Mouse (Mus musculus): ENCODE results near the gene Agxt2.

The Agxt2 gene

DNA sequence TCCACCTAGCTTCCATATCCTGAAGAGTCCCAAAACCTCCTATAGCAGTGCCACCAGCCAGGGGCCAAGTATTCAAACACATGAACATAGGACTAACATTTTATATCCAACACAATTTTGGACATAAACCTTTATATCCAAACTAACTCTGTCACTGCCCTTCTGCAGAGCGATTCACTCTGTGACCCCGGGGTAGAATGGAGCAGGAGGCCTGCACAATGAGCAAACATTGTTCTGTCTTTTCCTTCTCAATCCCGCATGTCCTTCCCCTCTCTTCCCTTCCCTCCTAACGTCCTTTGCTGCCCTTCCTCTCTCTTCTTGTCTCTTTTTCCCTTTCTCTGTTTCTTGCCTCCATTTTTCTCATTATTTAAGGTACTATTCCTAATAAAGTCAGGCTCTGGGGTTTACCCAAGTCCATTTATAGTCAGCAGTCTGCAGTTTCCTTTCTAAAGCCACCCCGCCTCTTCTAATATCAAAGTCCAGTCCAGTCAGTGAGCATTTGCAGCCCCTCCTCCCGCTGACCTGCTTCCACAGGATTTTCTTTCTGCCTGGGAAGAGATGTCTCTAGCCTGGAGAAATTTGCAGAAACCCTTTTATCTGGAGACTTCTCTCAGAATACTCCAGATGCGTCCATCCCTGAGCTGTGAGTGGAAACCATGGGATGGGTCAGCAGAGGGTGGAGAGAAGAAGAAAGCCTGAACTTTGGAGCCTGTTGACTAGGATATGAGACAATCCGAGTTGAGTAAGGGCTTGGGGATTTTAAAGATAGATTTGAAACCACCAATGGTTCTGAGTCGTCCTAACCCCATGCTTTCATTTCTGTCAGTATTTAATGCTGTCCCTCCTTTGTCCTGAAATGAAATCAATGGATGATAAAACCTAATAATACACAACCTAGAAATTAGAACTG, at the start of gene Agxt2:
TSS of gene Agxt2 (plus strand) at position 494 of the 910 bp plus-strand sequence.
- DNase-seq (ENCODE audit: extremely low read depth, low read depth), result no peak

DNA sequence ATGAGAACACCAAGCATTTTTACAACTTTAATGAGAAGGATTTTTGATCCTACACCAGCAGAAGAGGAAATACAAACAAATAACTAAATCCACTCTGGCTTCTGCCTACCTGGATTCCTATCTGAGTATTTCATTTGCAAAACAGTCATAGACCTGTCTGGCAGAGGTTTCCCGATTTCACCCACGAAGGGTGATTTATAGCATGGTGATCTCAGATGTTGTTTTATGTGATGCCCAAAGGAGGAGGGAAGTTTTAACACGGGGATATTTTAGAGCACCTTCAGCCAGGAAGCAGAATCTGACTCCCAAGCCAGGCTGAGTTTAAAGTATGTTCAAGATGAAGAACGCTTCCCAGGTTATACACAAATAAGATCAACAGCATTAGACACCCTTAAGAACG, 46.5 kb upstream of the Agxt2 start:
- DNase-seq (ENCODE audit: extremely low read depth, low read depth), result no peak

DNA sequence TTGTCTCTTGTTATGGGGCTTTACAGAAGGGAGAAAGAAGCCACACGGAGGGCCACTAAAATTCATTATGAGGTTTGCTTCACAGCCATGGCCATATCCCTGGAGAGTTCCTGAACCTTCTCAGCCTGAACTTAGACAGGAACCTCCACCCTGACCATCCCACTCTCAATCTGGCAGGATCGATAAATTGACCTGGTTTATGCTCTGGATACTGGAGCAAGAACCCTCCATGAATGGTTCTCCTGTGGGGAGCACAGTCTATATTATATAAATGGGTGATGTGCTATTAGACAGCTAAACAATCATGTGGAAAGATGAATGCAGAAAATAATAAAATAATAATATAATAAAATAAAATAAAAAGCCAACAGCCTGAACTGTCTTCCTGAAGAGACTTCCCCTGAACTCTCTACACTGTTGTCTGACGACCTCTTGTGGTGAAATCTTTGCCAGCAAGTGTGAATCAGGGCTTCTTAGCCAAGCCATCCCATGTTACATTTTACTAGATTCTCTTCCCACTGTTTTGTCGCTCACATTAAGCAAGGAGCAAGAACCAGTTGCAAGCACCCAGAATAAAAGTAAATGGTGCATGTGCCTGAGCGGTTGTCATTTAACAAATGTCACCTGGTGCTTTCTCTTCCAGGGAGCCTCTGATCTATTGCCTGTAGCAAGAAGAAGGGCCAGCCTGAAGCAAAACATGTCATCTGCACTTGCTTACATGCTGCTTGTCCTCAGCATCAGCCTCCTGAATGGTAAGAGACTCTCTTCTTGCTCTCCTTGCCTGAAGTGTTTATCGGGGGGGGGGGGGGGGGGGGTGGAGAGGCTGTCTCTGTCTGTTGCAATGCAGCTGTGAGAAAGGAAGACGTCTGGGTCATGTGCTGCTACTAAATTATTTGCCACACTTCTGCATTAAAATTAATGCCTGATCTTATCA, 44.5 kb upstream of the Agxt2 start:
- peak; percentile 7 for DNase-seq (ENCODE audit: extremely low read depth, low read depth)

DNA sequence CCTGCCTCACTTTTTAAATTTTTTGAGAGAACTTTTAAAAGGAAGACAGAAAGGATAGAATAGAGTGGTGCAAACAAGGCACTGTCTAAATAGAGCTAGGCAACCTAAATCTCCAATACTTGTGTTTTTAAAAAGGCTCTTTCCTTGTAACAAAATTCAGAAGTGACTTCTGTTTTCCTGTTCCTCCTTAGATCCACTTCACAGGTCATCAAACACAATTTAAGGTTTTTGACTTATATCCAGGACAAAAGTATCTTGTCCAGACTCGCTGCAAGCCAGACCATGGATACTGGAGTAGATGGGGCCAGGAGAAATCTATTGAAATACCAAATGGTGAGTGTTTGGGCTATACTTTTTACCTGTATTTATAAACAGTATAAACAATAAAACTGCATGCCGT, 33.3 kb upstream of the Agxt2 start, which contains the start of gene Gm21973:
TSS of gene Gm21973 (plus strand) at position 301 of the 400 bp plus-strand sequence.
- no peak for DNase-seq (ENCODE audit: extremely low read depth, low read depth)

DNA sequence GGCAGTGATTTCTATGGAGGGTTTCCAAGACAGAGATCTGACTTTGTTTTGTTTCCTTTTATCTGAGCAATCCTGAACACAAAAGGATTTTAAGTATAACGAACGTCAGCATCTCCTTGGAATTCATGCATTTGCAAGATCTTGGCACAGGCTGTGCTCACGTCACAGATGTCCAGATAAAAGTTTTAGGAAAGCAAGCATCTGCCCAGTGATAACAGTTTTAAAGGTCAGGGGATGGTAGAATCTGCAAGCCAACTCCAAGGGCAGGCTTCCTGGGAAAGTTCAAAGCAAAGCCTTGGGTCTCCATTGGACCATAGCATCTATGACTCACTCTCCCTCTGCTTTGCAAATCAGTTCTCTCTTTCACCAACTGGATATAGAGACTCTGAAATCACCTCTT, 27.7 kb upstream of the Agxt2 start:
- DNase-seq (ENCODE audit: extremely low read depth, low read depth), result no peak

GRCm38 (mm10) chr15:10332566-10332965, 25.8 kb upstream of the Agxt2 start:
- DNase-seq (ENCODE audit: extremely low read depth, low read depth), result no peak

- no peak for DNase-seq (ENCODE audit: extremely low read depth, low read depth)
Observed at GRCm38 (mm10) chr15:10338606-10339005, 19.7 kb upstream of the Agxt2 start.

GRCm38 (mm10) chr15:10347044-10347443, 11.3 kb upstream of the Agxt2 start:
- DNase-seq (ENCODE audit: extremely low read depth, low read depth), result no peak

- DNase-seq (ENCODE audit: extremely low read depth, low read depth), result no peak
Observed at GRCm38 (mm10) chr15:10366331-10366730, 8.0 kb downstream of the Agxt2 start.

DNA sequence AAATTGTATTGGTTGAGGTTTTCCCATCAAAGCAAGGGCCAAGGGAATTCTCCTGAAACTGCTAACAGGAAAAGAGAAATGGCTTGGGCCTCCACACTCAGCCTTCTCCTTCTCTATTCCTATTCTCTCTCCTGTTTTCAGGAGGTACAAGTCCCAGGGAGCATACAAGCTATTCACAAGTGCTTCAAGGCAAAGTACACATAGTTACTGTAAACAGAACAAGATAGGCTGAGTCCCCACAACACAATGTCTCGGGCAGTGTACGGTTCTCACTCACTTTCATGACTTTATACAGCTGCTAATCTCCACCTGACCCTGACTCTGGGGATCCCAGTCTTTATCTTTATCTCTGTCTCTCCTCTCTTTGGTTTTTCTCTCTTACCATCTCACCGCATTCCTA, 17.1 kb downstream of the Agxt2 start:
- DNase-seq (ENCODE audit: extremely low read depth, low read depth), result no peak

DNA sequence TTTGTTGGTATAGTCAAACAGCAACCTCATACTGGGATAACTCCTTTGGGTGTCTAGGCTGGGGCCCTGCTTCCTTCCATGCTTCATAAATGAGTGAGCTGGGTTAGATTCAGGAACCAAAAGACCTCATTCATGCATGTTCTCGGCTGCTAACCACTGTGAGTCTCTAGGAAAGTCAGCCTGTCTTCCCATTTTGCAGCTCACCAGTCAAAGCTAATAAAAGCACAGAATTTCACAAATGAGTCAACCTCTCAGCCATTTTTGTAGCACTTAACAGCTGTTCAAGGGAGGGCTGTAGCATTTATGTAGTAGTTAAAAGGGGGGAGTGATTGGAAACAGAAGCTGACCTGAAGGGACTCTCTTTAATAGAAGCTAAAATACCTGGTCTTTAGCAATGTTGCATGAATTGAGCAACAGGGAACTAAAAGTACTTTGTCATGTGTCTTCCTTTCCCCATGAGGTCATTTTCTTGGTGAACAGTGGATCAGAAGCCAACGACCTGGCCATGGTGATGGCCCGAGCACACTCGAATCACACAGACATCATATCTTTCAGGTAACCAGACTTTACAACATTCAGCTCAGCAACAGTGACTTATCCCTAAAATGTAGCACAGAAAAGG, 20.1 kb downstream of the Agxt2 start:
- no peak for DNase-seq (ENCODE audit: extremely low read depth, low read depth)

DNA sequence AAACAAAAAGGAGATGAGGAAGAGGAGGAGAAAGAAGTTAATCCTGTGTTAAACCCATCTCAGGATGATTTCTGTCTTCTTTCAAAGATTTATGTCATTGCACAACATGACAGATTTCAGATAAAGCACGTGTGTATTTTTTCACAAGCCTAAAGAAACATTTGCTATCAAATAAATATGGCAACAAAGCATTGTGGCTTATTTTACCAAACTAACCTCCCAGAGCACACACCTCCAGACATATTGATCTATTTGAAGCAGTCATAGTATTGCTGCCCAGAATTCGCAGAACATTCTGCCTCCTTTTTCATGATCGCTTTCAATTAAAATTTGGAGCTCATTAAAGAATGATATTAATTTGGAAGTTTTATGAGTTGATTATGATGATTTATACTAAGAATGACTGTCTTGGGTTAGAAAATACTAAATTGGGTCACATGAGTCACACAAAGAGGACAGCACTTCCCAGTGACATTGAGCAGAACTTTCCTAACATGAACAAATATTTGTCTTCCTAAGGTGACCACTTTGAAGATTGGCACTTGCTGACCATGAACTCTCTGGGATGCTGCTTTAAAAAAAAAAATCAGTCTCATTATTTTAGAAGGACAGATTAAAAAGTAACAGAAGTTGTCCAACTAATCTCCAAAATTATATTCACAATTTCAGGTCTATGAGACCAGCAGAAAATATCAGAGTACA, 21.6 kb downstream of the Agxt2 start:
- DNase-seq (ENCODE audit: extremely low read depth, low read depth), result no peak

DNA sequence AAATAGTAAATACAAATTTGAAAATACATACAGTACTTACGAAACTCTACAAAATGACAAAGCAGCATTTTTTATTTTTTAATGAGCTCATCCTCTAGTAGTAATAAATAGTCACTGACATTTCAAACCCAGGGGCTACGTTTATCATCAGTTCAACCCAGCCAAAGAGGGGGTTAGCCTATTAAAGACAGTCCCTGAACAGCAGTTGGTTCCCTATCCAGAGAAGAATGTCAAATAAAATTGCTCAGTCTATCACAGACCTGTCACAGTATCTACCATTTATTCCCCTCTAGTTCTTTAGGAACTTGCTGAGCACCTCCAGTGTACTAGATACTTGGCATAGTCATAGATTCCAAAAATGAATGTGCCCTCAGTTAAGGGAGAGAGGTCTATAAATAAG, 28.9 kb downstream of the Agxt2 start:
- DNase-seq (ENCODE audit: extremely low read depth, low read depth), result no peak

DNA sequence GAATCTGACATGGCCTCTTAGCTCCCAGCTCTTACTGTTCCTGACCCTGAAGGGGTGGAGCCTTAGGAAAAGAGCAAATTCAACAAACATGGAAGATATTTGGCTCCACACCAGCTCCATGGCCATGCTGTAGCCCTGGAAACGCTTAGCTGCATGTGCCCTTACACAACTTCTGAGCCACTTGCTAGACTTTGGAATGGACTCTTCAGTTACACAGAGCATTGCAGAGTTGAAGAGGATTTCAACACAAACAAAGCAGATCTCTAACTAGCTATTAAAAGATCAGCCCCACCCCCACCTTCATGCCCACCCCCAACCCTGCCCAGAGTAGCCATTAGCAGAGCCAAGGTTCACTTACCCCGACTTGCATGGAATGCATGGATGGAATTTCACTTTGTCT, 41.5 kb downstream of the Agxt2 start:
- no peak for DNase-seq (ENCODE audit: extremely low read depth, low read depth)

GRCm38 (mm10) chr15:10400415-10400814, 42.1 kb downstream of the Agxt2 start:
- peak; percentile 22 for DNase-seq (ENCODE audit: extremely low read depth, low read depth)

- no peak for DNase-seq (ENCODE audit: extremely low read depth, low read depth)
Observed at GRCm38 (mm10) chr15:10409842-10410241, 51.5 kb downstream of the Agxt2 start.

- DNase-seq (ENCODE audit: extremely low read depth, low read depth), result no peak
Observed at GRCm38 (mm10) chr15:10410881-10411280, 52.5 kb downstream of the Agxt2 start.

- DNase-seq (ENCODE audit: extremely low read depth, low read depth), result no peak
Observed at GRCm38 (mm10) chr15:10413656-10414055, 55.3 kb downstream of the Agxt2 start.

- no peak for DNase-seq (ENCODE audit: extremely low read depth, low read depth)
Observed at GRCm38 (mm10) chr15:10421138-10421784, 62.9 kb downstream of the Agxt2 start.

GRCm38 (mm10) chr15:10421785-10422144, 63.4 kb downstream of the Agxt2 start:
- no peak for DNase-seq (ENCODE audit: extremely low read depth, low read depth)

DNA sequence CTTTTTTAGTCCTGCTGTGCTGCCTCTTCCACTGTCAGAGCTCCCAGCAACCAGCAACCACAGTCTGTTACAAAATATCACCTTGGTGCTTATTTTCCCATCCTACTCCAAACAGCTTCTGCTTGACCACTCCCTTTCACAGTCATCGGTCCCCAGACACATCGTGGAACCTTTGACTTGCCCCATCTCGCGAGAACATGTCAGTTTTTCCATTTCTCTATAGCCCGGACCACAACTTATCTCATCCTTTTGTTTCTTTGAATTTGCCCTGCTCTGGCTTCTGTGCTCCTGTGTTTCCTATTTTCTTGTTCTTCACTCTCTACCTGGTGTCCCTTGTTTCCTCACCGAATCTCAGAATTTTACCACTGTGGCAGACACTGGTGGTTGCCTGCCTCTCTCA, 67.8 kb downstream of the Agxt2 start:
- DNase-seq (ENCODE audit: extremely low read depth, low read depth), result no peak
